Mouse (Mus musculus) C2C12 (cell line): ENCODE data around the gene Nr2c2ap.

Experiments used
- CTCF ChIP-seq: IDR thresholded peaks from one replicate; pipeline ENCODE4 v1.5.1; 2011; ENCODE audit not compliant: control insufficient read depth, insufficient read depth, insufficient read length
- USF1 ChIP-seq: IDR thresholded peaks from one replicate; pipeline ENCODE4 v1.6.1; 2011; ENCODE audit warnings: low read depth, mild to moderate bottlenecking, control low read depth, moderate library complexity

GRCm38 (mm10) chr8:70166504-70167110 lies 35.5 kb downstream of the Nr2c2ap start:
- TF ChIP-seq USF1 (no peak), CTCF (peak; percentile 79)
